Mouse (Mus musculus): ENCODE results near the gene Slc13a3. TPM values are rescaled to one million over a fixed set of nuclear protein-coding genes. Genes with fewer than 3 reads are reported as not detected.

Gene Slc13a3
- polyA plus RNA-seq, 1 experiment from 2014 or later, result 3.4 TPM

DNA sequence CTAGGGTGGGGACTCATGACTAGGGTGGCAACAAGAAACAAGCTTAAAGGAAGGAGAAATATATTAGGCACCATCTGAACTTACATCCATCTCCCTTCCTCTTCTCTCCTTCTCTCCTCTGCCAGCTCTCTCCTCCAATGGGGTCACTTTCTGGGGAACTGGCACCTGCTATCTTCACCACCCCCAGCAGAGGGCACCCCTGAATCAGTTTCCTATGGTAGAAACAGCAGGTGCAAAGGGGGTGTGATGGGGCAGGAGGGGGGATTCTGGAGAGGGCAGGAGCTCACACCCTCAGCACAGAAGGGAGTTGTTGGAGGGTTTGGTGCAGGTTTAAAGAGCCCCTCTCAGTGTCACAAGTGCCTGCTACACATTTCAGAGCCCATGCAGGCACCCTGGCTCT is 23.2 kb upstream of the Slc13a3 start:
- Histone ChIP-seq H3K9ac (replicated peaks) (no peak overlapping the region), H3K27ac (no peak overlapping the region), H3K36me3 (no peaks in the 10 kb centered on the region), H3K4me3 (replicated peaks) (no peak overlapping the region), H3K4me2 (replicated peaks) (no peak overlapping the region), H3K27me3 (no peaks in the 10 kb centered on the region), H3K9me3 (0 out of 2 replicates have a peak, but pooled peaks cover 4% of the 10 kb centered on the region), H3K4me1 (replicated peaks) (peaks cover 27% of the 10 kb centered on the region)
- no peak for ATAC-seq

DNA sequence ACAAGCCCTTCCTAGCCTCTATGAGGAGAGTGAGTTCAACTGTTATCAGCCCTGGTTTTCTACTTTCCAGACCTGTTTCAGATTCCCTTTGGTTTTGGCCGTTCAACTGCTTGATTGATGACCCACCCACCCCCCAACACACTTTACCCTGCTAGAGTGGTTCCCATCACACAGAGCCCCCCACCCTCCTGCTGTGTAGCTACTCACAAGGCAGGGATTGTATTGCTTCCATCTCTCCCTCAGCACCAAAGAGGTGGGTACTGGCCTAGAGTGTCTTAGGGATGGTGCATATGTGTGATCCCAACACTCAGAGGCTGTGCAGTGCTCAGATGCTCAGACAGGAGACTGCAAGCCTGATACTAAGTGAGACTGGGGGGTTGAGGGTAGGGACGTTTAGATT is 21.5 kb upstream of the Slc13a3 start:
- Histone ChIP-seq H3K4me3 (replicated peaks) (0 out of 2 replicates have a peak overlapping the region, but pooled peaks have one; percentile 80), H3K27ac (peak overlapping the region; percentile 89), H3K36me3 (peaks cover 14% of the 10 kb centered on the region), H3K9me3 (0 out of 2 replicates have a peak, but pooled peaks cover 4% of the 10 kb centered on the region), H3K4me2 (replicated peaks) (peak overlapping the region; percentile 74), H3K27me3 (no peaks in the 10 kb centered on the region), H3K9ac (replicated peaks) (0 out of 2 replicates have a peak overlapping the region, but pooled peaks have one; percentile 5), H3K4me1 (replicated peaks) (peaks cover 30% of the 10 kb centered on the region)
- ATAC-seq, result no peak
- 31% methylated on average over 2 of the region's 2 CpGs for WGBS

DNA sequence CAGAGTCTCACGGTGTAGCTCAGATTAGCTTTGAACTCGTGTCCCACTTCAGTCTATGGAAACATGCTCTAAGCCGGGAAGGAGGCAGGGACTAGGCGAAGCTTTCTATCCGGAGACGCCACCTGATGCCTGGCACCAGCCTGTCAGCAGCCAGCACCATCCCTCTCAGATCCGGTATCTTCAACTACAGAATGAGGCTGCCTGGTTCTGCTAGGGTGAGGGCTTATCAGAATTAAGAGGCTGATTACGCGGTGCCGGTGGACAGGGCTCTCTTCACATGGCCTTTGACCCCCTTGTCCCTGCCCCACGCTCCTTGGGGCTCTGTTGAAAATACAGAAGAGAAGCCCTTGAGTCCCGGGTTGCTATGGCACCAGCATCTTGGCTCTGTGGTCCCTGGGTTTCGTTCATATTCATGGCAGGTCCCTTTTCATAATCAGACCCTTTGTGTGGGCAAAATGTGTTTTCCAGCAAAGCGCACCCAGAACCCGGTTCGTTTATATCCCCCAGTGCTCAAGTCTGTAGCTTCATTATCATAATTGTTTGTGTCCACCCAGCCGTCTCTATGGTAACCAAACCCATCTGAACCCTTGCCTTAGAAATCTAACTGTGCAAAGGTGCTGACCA is 20.7 kb upstream of the Slc13a3 start:
- peak overlapping the region; percentile 74 for H3K4me2 ChIP-seq (replicated peaks)
- no peaks in the 10 kb centered on the region for H3K27me3 ChIP-seq
- peak overlapping the region; percentile 89 for H3K27ac ChIP-seq
- peak overlapping the region; percentile 89 for H3K9ac ChIP-seq (replicated peaks)
- H3K9me3 ChIP-seq, result 0 out of 2 replicates have a peak, but pooled peaks cover 4% of the 10 kb centered on the region
- WGBS, result 5% methylated on average over 17 of the region's 17 CpGs
- H3K4me1 ChIP-seq (replicated peaks), result peaks cover 30% of the 10 kb centered on the region
- peak; percentile 62 for ATAC-seq
- H3K36me3 ChIP-seq, result peaks cover 22% of the 10 kb centered on the region
- peak overlapping the region; percentile 80 for H3K4me3 ChIP-seq (replicated peaks)

DNA sequence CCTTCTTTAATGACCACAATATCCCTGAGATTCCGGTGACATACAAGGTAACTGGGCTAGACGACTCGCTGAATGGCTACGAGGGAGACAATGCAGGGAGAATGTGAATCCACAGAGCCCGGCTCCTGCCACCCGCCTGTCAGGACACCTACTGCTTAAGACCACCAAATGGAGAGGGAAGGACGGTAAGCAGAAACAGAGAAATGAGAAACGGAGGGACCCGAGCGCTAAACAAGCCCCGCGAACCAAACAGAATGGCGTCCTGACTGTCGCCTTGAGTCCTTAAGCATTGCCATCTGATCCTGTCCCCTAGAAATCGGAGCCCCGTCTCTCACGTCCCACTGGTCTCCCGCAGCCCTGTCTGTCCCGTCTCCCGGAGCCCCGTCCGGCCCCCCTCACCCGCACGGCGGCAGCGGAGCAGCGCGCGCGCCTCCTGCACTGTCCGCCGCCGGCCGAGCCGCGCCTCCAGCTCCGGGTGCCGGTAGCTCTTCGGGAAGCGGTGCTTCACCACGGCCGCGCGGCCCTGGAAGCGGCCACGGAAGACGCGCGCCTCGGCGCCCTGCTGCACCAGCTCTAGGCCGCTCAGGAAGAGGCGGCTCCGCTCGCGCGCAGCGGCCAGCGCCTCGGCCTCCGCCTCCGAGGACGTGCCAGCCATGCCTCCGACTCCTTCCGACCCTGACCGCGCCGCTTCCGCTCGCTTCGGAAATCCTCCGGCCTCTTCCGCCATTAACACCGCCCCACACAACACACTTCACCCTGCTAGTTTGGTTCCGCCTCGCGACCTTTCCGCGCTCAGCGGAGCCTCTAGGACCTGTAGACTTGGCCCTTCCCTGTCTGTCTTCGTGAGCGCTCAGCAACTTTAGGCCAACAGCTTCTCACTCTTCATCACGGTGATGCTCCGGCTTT is 19.9 kb upstream of the Slc13a3 start, which contains the start of gene Trp53rka:
Trp53rka (minus strand) TSS at position 677 of the 906 bp plus-strand sequence.
- 0 out of 2 replicates have a peak, but pooled peaks cover 4% of the 10 kb centered on the region for H3K9me3 ChIP-seq
- peaks cover 30% of the 10 kb centered on the region for H3K36me3 ChIP-seq
- under 1% methylated on average over 77 of the region's 84 CpGs for WGBS
- H3K4me2 ChIP-seq (replicated peaks), result peak within 1 kb of the TSS; percentile 74
- H3K9ac ChIP-seq (replicated peaks), result peak within 1 kb of the TSS; percentile 89
- peaks cover 30% of the 10 kb centered on the region for H3K4me1 ChIP-seq (replicated peaks)
- peak within 1 kb of the TSS; percentile 89 for H3K27ac ChIP-seq
- ATAC-seq, result peak; percentile 90
- no peaks in the 10 kb centered on the region for H3K27me3 ChIP-seq
- peak within 1 kb of the TSS; percentile 80 for H3K4me3 ChIP-seq (replicated peaks)

DNA sequence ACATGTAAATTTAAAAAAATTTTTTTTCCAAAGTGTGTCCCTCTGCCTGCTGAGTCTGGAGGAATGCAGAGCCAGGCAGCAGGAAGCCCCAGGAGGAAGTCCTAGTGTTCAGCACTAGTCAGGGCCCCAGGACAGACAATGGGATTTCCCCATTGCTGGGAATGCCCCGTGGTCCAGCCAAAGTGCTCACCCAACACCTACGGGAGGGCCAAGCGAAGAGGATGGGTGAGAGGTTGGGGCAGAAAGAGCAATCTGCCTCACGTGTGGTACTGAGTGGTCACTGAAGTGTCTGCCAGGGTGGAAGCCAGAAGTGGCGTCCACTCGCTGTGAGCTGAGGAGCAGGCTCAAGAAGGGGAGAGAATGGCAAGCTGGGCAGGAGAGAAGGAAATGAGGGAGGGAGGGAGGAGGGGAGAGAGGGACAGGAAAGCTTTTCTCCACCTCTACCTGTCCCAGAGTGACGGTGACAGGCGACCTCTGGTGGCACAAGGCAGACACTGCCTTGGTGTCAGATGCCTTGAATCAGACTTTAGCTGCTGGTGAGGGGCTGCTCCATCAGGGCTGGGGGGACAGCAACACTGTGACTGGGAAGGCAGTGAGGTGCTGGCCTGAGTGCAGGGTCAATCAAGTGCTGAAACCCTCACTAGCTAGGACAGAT is 14.0 kb upstream of the Slc13a3 start:
- peak; percentile 61 for ATAC-seq
- Histone ChIP-seq H3K4me1 (replicated peaks) (peaks cover 21% of the 10 kb centered on the region), H3K9me3 (no peaks in the 10 kb centered on the region), H3K27ac (no peak overlapping the region; the same call in 1 of the 2 replicates), H3K9ac (replicated peaks) (no peak overlapping the region), H3K4me3 (replicated peaks) (no peak overlapping the region), H3K4me2 (replicated peaks) (no peak overlapping the region), H3K36me3 (peaks cover 30% of the 10 kb centered on the region), H3K27me3 (no peaks in the 10 kb centered on the region)
- 25% methylated on average over 8 of the region's 8 CpGs for WGBS

DNA sequence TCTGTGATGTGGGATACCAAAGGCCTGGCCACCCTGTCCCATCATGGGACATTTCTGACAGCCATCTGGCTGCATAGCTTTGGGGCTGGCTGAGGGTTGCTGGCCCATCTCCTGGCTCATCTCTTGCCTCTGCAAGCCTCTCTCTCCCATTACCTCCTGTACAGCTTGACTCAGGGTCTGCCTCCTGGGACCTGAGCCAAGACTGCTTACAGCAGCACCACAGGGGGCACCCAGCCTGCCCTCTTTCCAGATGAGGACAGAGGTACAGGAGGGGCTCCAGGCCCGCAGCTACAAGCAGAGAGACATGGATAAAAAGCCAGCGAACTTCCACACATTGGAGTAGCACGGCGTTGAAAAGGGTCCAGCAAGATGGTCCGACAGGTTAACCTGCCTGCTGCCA is 13.4 kb upstream of the Slc13a3 start:
- WGBS, result 80% methylated on average over 5 of the region's 5 CpGs
- no peak overlapping the region for H3K4me2 ChIP-seq (replicated peaks)
- H3K4me3 ChIP-seq (replicated peaks), result no peak overlapping the region
- peaks cover 19% of the 10 kb centered on the region for H3K4me1 ChIP-seq (replicated peaks)
- peaks cover 30% of the 10 kb centered on the region for H3K36me3 ChIP-seq
- no peak overlapping the region for H3K9ac ChIP-seq (replicated peaks)
- ATAC-seq, result no peak
- no peak overlapping the region for H3K27ac ChIP-seq
- no peaks in the 10 kb centered on the region for H3K9me3 ChIP-seq
- no peaks in the 10 kb centered on the region for H3K27me3 ChIP-seq

DNA sequence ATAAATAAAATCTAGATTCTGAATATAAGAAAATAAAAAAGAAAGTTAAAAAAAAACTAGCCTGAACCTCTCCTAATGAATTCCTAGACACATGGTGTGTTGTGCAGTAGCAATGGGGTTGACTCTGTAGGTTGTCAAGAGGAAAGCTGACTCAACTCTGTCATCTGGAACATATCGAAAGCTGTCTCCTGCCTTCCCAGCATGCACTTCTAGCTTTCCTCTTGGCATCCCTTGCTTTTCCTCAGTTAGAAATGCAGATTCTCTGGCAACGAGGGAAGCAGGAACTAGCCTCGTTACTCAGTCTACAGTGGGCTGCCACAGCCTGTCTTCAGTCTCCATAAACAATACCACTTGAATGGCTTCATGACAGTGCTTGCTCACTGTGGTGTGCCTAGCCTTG is 12.8 kb upstream of the Slc13a3 start:
- Histone ChIP-seq H3K9me3 (no peaks in the 10 kb centered on the region), H3K4me2 (replicated peaks) (no peak overlapping the region), H3K9ac (replicated peaks) (no peak overlapping the region), H3K36me3 (peaks cover 30% of the 10 kb centered on the region), H3K27ac (no peak overlapping the region), H3K27me3 (no peaks in the 10 kb centered on the region), H3K4me3 (replicated peaks) (no peak overlapping the region), H3K4me1 (replicated peaks) (peaks cover 19% of the 10 kb centered on the region)
- ATAC-seq, result no peak
- 85% methylated on average over 3 of the region's 3 CpGs for WGBS

DNA sequence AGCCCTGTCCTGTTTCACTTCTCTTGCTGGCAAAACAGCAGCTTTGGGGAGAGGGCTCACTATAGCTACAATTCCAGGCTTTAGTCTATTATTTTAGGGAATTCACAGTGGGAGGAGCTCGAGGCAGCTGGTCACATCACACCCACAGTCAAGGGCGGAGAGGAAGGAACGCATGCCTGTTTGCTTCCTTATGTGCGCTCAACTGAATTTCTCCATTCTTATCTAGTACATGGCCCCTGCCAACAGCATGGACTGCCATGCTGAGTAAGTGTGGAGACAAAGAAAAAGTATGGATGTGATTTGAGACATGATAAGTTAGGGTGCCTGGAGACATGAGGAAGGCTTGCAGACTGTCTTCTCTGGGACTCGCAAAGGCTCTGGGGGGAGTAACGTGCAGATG is 11.1 kb upstream of the Slc13a3 start:
- Histone ChIP-seq H3K27ac (no peak overlapping the region), H3K4me2 (replicated peaks) (no peak overlapping the region), H3K27me3 (no peaks in the 10 kb centered on the region), H3K4me3 (replicated peaks) (no peak overlapping the region), H3K4me1 (replicated peaks) (peaks cover 16% of the 10 kb centered on the region), H3K9ac (replicated peaks) (no peak overlapping the region), H3K9me3 (no peaks in the 10 kb centered on the region), H3K36me3 (peaks cover 13% of the 10 kb centered on the region)
- ATAC-seq, result no peak
- WGBS, result 72% methylated on average over 6 of the region's 6 CpGs

DNA sequence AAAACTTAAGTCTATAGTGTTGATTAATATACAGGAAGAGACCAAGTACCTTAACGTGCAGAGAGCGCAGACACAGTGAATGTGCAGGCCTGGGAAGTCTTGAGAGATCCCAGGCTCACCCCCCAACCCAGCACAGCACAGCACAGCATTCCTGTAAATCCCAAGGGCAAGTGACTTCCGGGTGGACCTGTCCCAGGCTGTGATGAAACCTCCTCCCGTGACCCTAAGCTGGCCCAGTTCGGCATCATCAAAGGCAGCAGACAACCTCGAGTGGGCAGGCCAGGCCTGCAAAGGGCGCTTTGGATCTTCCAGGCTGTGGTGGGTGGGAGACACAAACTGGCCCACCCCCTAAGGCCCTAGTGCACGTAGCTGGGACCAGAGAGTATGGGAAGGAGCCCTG is 9.0 kb upstream of the Slc13a3 start:
- Histone ChIP-seq H3K9ac (replicated peaks) (no peak overlapping the region), H3K4me2 (replicated peaks) (no peak overlapping the region), H3K27ac (no peak overlapping the region), H3K36me3 (no peaks in the 10 kb centered on the region), H3K27me3 (no peaks in the 10 kb centered on the region), H3K4me1 (replicated peaks) (peaks cover 13% of the 10 kb centered on the region), H3K9me3 (no peaks in the 10 kb centered on the region), H3K4me3 (replicated peaks) (no peak overlapping the region)
- ATAC-seq, result no peak
- WGBS, result 55% methylated on average over 8 of the region's 8 CpGs

DNA sequence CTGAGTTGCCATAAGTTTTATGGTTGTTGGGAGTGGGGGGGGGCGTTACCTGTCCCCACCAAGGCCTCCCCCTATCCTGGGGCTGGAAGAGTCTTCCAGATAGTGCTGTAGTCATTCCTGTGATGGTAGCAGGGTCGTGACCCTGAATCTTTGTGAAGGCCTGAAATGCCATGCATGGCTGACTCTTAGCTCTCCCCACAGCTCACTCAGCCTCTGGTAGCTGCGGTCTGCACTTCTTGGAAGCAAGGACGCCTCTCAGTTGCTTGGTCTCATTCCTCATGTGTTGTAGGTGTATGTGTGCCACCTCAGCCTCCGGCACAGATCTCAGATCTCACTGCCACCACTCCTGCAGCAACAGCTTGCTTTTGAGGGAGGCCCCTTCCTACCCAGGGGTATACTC is 2.8 kb upstream of the Slc13a3 start:
- H3K9me3 ChIP-seq, result no peaks in the 10 kb centered on the region
- no peak overlapping the region for H3K27ac ChIP-seq
- no peak overlapping the region for H3K4me3 ChIP-seq (replicated peaks)
- no peak overlapping the region for H3K9ac ChIP-seq (replicated peaks)
- peaks cover 4% of the 10 kb centered on the region for H3K4me1 ChIP-seq (replicated peaks)
- H3K27me3 ChIP-seq, result peaks cover 25% of the 10 kb centered on the region
- no peaks in the 10 kb centered on the region for H3K36me3 ChIP-seq
- WGBS, result 40% methylated on average over 5 of the region's 5 CpGs
- no peak for ATAC-seq
- no peak overlapping the region for H3K4me2 ChIP-seq (replicated peaks)

DNA sequence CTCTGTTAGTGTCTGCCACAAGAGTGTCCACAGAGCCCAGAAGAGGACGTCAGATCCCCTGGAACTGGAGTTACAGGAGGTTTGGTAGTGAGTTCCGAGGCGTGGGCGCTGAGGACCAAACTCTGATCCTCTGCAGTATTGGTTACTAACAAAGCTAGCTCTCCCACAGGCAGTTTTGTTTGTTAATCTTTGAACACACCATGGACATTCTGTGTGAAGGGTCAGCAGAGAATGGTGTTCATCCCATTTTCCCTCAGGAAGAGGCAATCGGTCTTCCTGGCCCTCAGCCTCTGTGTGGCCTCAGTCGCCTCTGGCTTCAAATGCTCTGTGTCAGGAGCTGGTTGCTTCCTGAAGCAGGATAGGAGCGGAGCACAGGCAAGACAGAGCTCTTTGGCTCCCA is 2.4 kb upstream of the Slc13a3 start:
- Histone ChIP-seq H3K4me1 (replicated peaks) (peaks cover 4% of the 10 kb centered on the region), H3K4me2 (replicated peaks) (no peak overlapping the region), H3K27me3 (peaks cover 25% of the 10 kb centered on the region), H3K36me3 (no peaks in the 10 kb centered on the region), H3K27ac (no peak overlapping the region), H3K9ac (replicated peaks) (no peak overlapping the region), H3K4me3 (replicated peaks) (no peak overlapping the region), H3K9me3 (no peaks in the 10 kb centered on the region)
- 66% methylated on average over 7 of the region's 7 CpGs for WGBS
- ATAC-seq, result no peak

DNA sequence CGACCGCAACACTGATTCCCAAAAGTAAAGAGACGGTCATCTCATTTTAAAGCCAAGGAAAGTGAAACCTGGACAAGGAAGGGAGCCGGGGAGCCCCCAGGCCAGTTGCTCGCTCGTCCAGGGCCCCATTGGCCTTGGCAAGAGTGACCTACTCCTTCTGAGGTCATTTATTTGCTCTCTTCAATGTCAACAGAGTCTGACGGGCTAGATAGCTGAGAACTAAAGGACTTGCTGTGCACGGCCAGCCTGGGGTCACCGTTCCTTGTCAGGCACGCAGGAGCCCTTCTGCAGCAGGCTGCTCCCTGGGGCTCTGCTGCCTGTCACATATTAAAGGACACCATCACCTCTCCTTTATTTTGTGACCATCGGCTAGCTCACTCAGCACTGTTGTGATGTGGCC is 1.1 kb downstream of the Slc13a3 start:
- Histone ChIP-seq H3K9me3 (no peaks in the 10 kb centered on the region), H3K4me1 (replicated peaks) (peaks cover 16% of the 10 kb centered on the region), H3K27ac (no peak overlapping the region), H3K4me2 (replicated peaks) (no peak overlapping the region), H3K27me3 (peaks cover 25% of the 10 kb centered on the region), H3K36me3 (no peaks in the 10 kb centered on the region), H3K9ac (replicated peaks) (no peak overlapping the region), H3K4me3 (replicated peaks) (no peak overlapping the region)
- WGBS, result 81% methylated on average over 11 of the region's 11 CpGs
- no peak for ATAC-seq

Measured in midbrain, embryonic 13.5 days (tissue).